Mouse (Mus musculus): ENCODE data around the gene Coro2b. TPM values are rescaled to one million over a fixed set of nuclear protein-coding genes. Genes with fewer than 3 reads are reported as not detected.
A peak's percentile ranks its signal among the peaks of the same experiment; 100 is the strongest.
"Not testable (repeated sequence)": the region's sequence is repeated elsewhere in the genome, so short reads cannot be mapped to it uniquely, and the experiment has no call there.

The Coro2b gene
- total and polyA plus RNA-seq, 2 experiments from 2014 or later: 24.7 to 47.2 TPM

DNA sequence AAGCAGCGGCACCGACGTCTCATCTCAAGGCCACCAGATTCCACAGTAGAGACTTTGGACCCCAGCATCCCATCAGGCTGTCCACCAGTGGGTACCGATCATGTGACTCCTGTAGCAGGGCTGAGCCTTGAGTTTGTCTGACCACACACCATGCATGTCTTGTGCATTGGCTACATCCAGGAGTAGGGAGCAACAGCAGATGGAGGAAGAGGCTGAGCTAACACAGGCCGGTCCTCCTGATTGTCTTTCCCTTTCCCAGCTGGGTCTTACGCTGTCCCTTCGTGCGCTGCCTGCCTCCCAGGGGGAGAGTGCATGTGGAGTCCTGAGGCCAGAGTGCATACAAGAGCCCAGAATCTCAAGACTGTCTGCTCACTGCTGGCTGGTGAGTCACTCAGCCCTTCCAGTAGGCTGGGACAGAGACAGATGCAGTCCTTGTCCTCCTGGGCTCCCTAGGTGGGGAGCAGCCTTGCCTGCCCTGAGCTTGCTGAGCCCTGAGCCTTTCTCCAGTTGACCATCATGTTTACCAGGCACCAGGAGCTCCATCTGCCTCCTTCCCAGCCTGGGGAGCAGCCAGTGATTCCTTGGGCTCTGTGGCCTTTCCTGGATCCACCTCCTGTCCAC lies 84.4 kb downstream of the Coro2b start:
- Histone ChIP-seq H3K4me1 (ENCODE audit: insufficient read depth, low read length) (peaks cover 4% of the 10 kb centered on the region), H3K4me2 (ENCODE audit: low read depth, low read length) (no peak overlapping the region), H3K27ac (no peak overlapping the region), H3K36me3 (ENCODE audit: insufficient read depth, low read length) (peaks cover 4% of the 10 kb centered on the region; the same call in 1 of the 2 replicates), H3K9me3 (ENCODE audit: low read length) (no peaks in the 10 kb centered on the region), H3K4me3 (ENCODE audit: low read length) (no peak overlapping the region), H3K27me3 (ENCODE audit: insufficient read depth, low read length) (no peaks in the 10 kb centered on the region), H3K9ac (replicated peaks; ENCODE audit: low read length) (no peak overlapping the region)
- ATAC-seq: no peak
- DNase-seq (ENCODE audit: low spot score): no peak
- 89% methylated on average over 8 of the region's 8 CpGs for WGBS
- TF ChIP-seq CTCF (IDR thresholded peaks at IDR 0.05; ENCODE audit: low read depth): no peak

DNA sequence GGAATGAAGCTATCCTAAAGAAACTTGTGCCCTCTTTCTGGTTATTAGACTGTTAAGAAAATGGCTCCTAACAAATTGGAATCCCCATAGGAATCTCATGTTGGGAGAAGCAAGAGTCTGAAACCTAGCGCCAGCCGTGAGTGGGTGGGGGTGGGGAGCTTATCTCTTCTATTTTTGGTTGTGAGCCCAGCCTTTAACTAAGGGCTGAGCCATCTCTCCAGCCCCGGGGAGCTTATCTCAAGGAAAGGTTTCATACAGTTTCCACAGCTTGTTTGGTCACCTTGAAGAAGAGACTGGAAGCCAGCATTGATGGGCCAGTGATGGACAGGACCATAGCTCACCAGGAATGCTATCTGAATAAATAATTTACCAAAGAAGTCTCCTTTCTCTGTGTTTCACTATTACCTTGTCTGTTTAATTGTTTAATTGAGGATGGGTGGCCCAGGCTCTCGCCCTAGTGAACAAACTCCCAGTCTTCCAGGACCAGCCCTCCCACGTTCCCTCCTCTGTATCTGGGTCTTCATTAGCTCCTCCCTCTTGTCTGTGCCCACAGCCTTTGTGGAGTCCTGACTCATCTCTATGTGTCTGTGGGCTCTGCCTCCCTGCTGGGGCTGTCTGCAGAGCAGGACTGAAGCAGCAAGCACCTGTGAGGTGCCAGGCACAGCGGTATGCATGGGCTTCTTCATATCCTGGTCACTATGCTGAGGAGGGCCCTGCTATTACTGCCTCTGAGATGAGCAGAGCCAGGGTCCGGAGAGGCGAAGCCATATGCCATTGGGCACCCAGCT lies 85.1 kb downstream of the Coro2b start:
- Histone ChIP-seq H3K9ac (replicated peaks; ENCODE audit: low read length) (no peak overlapping the region), H3K9me3 (ENCODE audit: low read length) (no peaks in the 10 kb centered on the region), H3K27ac (no peak overlapping the region), H3K4me1 (ENCODE audit: insufficient read depth, low read length) (peaks cover 4% of the 10 kb centered on the region), H3K4me3 (ENCODE audit: low read length) (no peak overlapping the region), H3K36me3 (ENCODE audit: insufficient read depth, low read length) (peaks cover 4% of the 10 kb centered on the region; the same call in 1 of the 2 replicates), H3K27me3 (ENCODE audit: insufficient read depth, low read length) (no peaks in the 10 kb centered on the region), H3K4me2 (ENCODE audit: low read depth, low read length) (no peak overlapping the region)
- no peak for ATAC-seq
- no peak for TF ChIP-seq CTCF (IDR thresholded peaks at IDR 0.05; ENCODE audit: low read depth)
- WGBS: 72% methylated on average over 8 of the region's 8 CpGs
- DNase-seq (ENCODE audit: low spot score): no peak

- Histone ChIP-seq H3K4me3 (ENCODE audit: low read length) (no peak overlapping the region), H3K9ac (replicated peaks; ENCODE audit: low read length) (no peak overlapping the region), H3K36me3 (ENCODE audit: insufficient read depth, low read length) (peaks cover 4% of the 10 kb centered on the region; the same call in 1 of the 2 replicates), H3K27ac (no peak overlapping the region), H3K9me3 (ENCODE audit: low read length) (no peaks in the 10 kb centered on the region), H3K4me1 (ENCODE audit: insufficient read depth, low read length) (peaks cover 4% of the 10 kb centered on the region), H3K27me3 (ENCODE audit: insufficient read depth, low read length) (no peaks in the 10 kb centered on the region), H3K4me2 (ENCODE audit: low read depth, low read length) (no peak overlapping the region)
- TF ChIP-seq CTCF (IDR thresholded peaks at IDR 0.05; ENCODE audit: low read depth): no peak
- no peak for ATAC-seq
- WGBS: 83% methylated on average over 7 of the region's 7 CpGs
- no peak for DNase-seq (ENCODE audit: low spot score)
Measured at GRCm38 (mm10) chr9:62450862-62451261, 86.0 kb downstream of the Coro2b start.

DNA sequence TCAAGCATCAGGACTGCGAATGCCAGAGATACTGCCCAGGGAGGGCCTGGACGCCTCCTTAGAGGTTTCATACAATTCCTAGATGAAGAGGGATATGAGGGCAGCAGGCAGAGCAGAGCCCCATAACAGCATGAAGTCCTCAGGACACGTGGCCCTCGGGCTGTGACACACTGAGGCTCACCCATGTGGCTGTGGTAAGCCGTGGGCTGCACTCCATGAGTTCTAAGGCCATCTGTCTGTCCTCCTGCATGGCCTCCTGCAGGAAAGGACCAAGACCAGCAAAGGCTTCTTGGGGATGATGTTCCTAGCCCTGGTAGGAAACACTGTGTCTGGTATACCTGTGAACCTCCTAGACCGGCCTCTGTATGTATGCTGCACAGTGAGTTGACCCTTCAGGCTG lies 86.5 kb downstream of the Coro2b start:
- Histone ChIP-seq H3K27me3 (ENCODE audit: insufficient read depth, low read length) (no peaks in the 10 kb centered on the region), H3K9ac (replicated peaks; ENCODE audit: low read length) (no peak overlapping the region), H3K9me3 (ENCODE audit: low read length) (no peaks in the 10 kb centered on the region), H3K4me3 (ENCODE audit: low read length) (no peak overlapping the region), H3K36me3 (ENCODE audit: insufficient read depth, low read length) (peaks cover 4% of the 10 kb centered on the region; the same call in 1 of the 2 replicates), H3K4me1 (ENCODE audit: insufficient read depth, low read length) (0 out of 2 replicates have a peak, but pooled peaks cover under 1% of the 10 kb centered on the region), H3K27ac (no peak overlapping the region), H3K4me2 (ENCODE audit: low read depth, low read length) (no peak overlapping the region)
- ATAC-seq: no peak
- TF ChIP-seq CTCF (IDR thresholded peaks at IDR 0.05; ENCODE audit: low read depth): no peak
- WGBS: 79% methylated on average over 6 of the region's 6 CpGs
- DNase-seq (ENCODE audit: low spot score): no peak

- WGBS: 96% methylated on average over 4 of the region's 10 CpGs
- not testable (repeated sequence) for H3K4me2 ChIP-seq (ENCODE audit: low read depth, low read length); H3K9me3 ChIP-seq (ENCODE audit: low read length); H3K9ac ChIP-seq (replicated peaks; ENCODE audit: low read length); H3K4me3 ChIP-seq (ENCODE audit: low read length); H3K36me3 ChIP-seq (ENCODE audit: insufficient read depth, low read length); H3K27me3 ChIP-seq (ENCODE audit: insufficient read depth, low read length); DNase-seq (ENCODE audit: low spot score); H3K27ac ChIP-seq; ATAC-seq; H3K4me1 ChIP-seq (ENCODE audit: insufficient read depth, low read length)
Measured at GRCm38 (mm10) chr9:62447337-62447736, 89.5 kb downstream of the Coro2b start.

GRCm38 (mm10) chr9:62438755-62439101 lies 98.1 kb downstream of the Coro2b start:
- 6% methylated on average over 3 of the region's 3 CpGs for WGBS
- no peak overlapping the region for H3K4me2 ChIP-seq (ENCODE audit: low read depth, low read length)
- no peaks in the 10 kb centered on the region for H3K27me3 ChIP-seq (ENCODE audit: insufficient read depth, low read length)
- no peaks in the 10 kb centered on the region for H3K9me3 ChIP-seq (ENCODE audit: low read length)
- TF ChIP-seq CTCF (IDR thresholded peaks at IDR 0.05; ENCODE audit: low read depth): no peak
- DNase-seq (ENCODE audit: low spot score) (peak; percentile 79), ATAC-seq (peak; percentile 94)
- H3K9ac ChIP-seq (replicated peaks; ENCODE audit: low read length): peak overlapping the region; percentile 41; the same call in 1 of the 2 replicates
- H3K4me1 ChIP-seq (ENCODE audit: insufficient read depth, low read length): peaks cover 17% of the 10 kb centered on the region; the same call in 1 of the 2 replicates
- H3K4me3 ChIP-seq (ENCODE audit: low read length): no peak overlapping the region
- H3K27ac ChIP-seq: peak overlapping the region; percentile 85
- no peaks in the 10 kb centered on the region for H3K36me3 ChIP-seq (ENCODE audit: insufficient read depth, low read length)
